Mouse (Mus musculus) hindbrain, embryonic 11.5 days (tissue): Measurements from ENCODE around the gene Grn. TPM values are rescaled to one million over a fixed set of nuclear protein-coding genes. Genes with fewer than 3 reads are reported as not detected.

Experiments used
- ATAC-seq: fragments of 200-750 bp; cut with Nextera tagmentation; 2 replicates; pipeline ENCODE4 v1.8.0; 2017; ENCODE audit warnings: mild to moderate bottlenecking, moderate TSS enrichment, moderate library complexity; ENCODE audit not compliant: low FRiP score
- DNase-seq: peaks from one replicate; pipeline ENCODE4 v3.0.0-alpha.2; 2015; ENCODE audit warnings: low spot score
- H3K27ac ChIP-seq: fragments of 300-500 bp; sonication (generic); 2 replicates; pipeline ENCODE4 v1.5.1; 2014; ENCODE audit warnings: mild to moderate bottlenecking, low read depth, low read length
- H3K27me3 ChIP-seq: fragments of 300-500 bp; sonication (generic); 2 replicates; pipeline ENCODE4 v1.6.1; 2014; ENCODE audit warnings: mild to moderate bottlenecking, low read length, moderate library complexity, mixed read lengths; ENCODE audit not compliant: control insufficient read depth, insufficient read depth
- H3K36me3 ChIP-seq: fragments of 300-500 bp; sonication (generic); 2 replicates; pipeline ENCODE4 v1.6.1; 2014; ENCODE audit warnings: mild to moderate bottlenecking, low read length, moderate library complexity, mixed read lengths; ENCODE audit not compliant: control insufficient read depth, insufficient read depth
- H3K4me1 ChIP-seq: fragments of 300-500 bp; sonication (generic); replicated peaks from 2 replicates; pipeline ENCODE4 v1.6.1; 2014; ENCODE audit warnings: low read length, mixed read lengths; ENCODE audit not compliant: control insufficient read depth, insufficient read depth
- H3K4me2 ChIP-seq: fragments of 300-500 bp; sonication (generic); replicated peaks from 2 replicates; pipeline ENCODE4 v1.6.1; 2014; ENCODE audit warnings: mild to moderate bottlenecking, low read depth, low read length
- H3K4me3 ChIP-seq: fragments of 300-500 bp; sonication (generic); 2 replicates; pipeline ENCODE4 v1.5.1; 2014; ENCODE audit warnings: low read depth, low read length
- H3K9ac ChIP-seq: fragments of 300-500 bp; sonication (generic); 2 replicates; pipeline ENCODE4 v1.6.1; 2014; ENCODE audit warnings: low read depth, low read length
- H3K9me3 ChIP-seq: fragments of 300-500 bp; sonication (generic); 2 replicates; pipeline ENCODE4 v1.6.1; 2016; ENCODE audit warnings: low read length; ENCODE audit not compliant: control insufficient read depth
- WGBS: fragments of 180-500 bp; shearing (Covaris S2); extraction: QIAGEN DNeasy Blood & Tissue Kit; methylation state at CpG from one replicate; pipeline ENCODE4 v1.1.7; 2014; 5-methylcytosine and 5-hydroxymethylcytosine counted together
- polyA plus RNA-seq: library from polyadenylated mRNA; unstranded; fragments of >200 nt; fragmentation: Nextera tagmentation; extraction: Ambion mirVana; gene quantifications from 2 replicates; pipeline ENCODE4 v1.2.1, GENCODE M21; 2014

The Grn gene
- polyA plus RNA-seq, 1 experiment from 2014 or later = 47.2 TPM

DNA sequence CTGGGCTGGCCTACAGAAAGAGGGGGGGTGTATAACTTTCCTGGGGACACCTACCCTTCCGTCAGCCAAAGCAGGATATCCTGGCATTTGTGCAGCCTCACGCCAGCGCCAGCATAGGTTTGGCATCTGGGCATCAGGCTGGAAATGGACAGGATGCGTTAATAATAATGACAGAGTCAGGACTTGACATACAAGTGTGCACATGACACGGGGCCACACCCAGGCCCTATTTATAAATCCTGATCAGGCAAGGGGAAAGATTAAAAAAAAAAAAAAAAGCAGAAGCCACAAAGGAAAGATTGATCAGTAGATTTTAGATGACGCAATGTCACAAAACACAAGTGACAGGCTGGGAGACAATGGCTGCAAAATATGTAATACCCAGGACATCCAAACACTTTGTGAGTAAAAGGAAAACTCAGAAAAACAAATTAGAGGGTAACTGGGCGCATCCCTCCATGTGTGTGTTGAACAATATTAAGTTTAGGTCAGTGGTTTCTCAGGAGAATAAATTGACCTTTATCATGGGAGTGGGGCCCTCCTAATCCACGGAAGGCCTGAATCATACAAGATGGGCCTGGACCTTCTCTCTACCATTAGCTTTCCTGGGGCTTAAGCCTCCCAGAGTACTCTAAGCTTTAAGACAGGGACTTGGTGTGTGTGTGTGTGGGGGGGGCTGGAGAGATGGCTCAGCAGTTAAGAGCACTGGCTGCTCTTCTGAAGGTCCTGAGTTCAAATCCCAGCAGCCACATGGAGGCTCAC, 4.4 kb upstream of the Grn start:
- Histone ChIP-seq H3K27ac (no peak overlapping the region), H3K36me3 (no peaks in the 10 kb centered on the region), H3K4me2 (no peak overlapping the region), H3K9me3 (no peaks in the 10 kb centered on the region), H3K27me3 (no peaks in the 10 kb centered on the region), H3K9ac (no peak overlapping the region), H3K4me1 (0 out of 2 replicates have a peak, but pooled peaks cover 5% of the 10 kb centered on the region), H3K4me3 (no peak overlapping the region)
- DNase-seq (no peak), ATAC-seq (no peak)
- 87% methylated on average over 8 of the region's 8 CpGs for WGBS

DNA sequence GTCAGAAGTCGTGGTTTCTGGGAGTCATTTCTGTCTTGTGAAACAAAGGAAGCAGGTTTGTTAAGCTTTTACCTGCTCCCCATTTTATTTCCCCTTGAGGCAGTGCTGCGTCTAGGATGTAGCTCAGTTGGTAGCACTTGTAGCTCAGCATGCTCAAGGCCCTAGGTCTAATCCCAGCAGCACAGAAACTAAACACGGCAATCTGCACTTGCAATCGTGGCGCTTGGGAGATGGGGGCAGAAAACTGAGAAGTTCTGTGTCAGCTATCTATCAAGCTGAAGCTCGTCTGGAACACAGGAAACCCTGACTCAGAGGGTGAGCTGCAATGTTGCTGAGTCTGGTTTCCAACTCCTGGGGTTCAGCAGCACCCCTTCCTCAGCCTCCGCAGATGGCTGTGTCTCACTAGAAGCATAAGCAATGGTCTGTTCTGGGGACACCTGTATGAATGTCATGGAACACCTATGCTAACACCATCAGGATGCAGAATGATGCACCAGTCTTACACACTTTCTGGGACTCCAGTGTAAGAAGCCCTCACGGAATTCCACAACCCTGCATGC, 1.1 kb upstream of the Grn start:
- Histone ChIP-seq H3K4me2 (no peak overlapping the region), H3K4me3 (no peak overlapping the region)

DNA sequence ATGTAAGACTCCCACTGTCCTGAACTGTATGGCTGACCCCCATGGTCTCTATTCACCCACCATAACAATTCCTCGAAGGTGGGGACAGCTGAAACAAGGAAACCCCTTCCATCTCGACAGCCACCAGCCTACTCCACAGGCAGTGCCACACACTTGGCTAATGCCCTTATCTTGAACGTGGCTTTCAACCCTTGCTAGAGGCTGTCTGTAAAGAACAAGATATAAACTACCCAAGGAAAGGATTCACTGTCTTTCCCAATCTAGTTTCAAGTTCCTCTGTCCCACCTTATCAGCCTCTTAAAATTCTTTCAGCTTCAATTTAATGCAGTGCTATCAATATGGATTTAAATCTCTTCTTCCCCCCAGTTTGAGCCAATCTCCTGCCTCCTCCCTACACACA, 564 bp upstream of the Grn start:
- no peaks in the 10 kb centered on the region for H3K9me3 ChIP-seq
- DNase-seq (no peak), ATAC-seq (no peak)
- peak overlapping the region; percentile 40 for H3K9ac ChIP-seq
- no peaks in the 10 kb centered on the region for H3K27me3 ChIP-seq
- H3K4me1 ChIP-seq = 0 out of 2 replicates have a peak, but pooled peaks cover 6% of the 10 kb centered on the region
- no peaks in the 10 kb centered on the region for H3K36me3 ChIP-seq
- peak overlapping the region; percentile 53; the same call in 1 of the 2 replicates for H3K4me3 ChIP-seq
- no peak overlapping the region for H3K27ac ChIP-seq
- peak overlapping the region; percentile 97 for H3K4me2 ChIP-seq
- WGBS = 52% methylated on average over 3 of the region's 3 CpGs

More for the DNA sequence above, 1.1 kb upstream of the Grn start:
- no peak overlapping the region for H3K9ac ChIP-seq
- ATAC-seq (no peak), DNase-seq (no peak)
- no peaks in the 10 kb centered on the region for H3K36me3 ChIP-seq
- no peaks in the 10 kb centered on the region for H3K27me3 ChIP-seq
- H3K4me1 ChIP-seq = 0 out of 2 replicates have a peak, but pooled peaks cover 6% of the 10 kb centered on the region
- 77% methylated on average over 8 of the region's 8 CpGs for WGBS
- no peaks in the 10 kb centered on the region for H3K9me3 ChIP-seq
- no peak overlapping the region for H3K27ac ChIP-seq

DNA sequence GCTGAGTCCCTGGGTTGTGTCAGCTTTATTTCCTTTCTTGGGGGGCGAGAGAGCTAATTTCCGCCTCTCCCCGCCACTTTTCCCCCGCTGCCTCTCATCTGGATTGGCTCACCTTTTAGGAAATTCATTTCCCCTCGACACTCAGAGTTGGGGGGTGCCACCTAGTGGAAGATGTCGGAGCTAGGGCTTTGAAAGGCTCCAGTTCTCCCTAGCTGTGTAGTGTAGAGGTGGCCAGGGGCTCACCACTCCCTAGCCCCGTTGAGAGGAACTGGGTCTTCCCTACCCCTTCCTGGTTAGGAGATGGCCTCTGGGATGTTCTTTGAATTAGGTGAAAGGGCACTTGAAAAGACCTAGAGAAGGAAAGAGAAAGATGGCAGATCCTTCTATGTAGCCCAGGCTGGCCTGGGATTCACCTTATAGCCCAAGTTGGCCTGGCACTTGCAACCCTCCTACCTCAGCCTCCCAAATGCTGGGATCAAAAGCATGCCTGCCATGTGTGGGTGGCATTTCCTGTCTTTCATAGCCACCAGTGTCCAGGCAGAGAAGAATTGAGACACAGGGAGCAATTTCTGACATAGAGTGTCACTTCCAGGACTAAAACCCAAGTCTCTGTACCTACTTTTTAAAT, 1.0 kb downstream of the Grn start:
- ATAC-seq = peak; percentile 39; the same call in 1 of the 2 replicates
- Histone ChIP-seq H3K36me3 (no peaks in the 10 kb centered on the region), H3K9me3 (no peaks in the 10 kb centered on the region), H3K4me3 (peak overlapping the region; percentile 53), H3K27ac (peak overlapping the region; percentile 24; the same call in 1 of the 2 replicates), H3K9ac (peak overlapping the region; percentile 50), H3K4me1 (0 out of 2 replicates have a peak, but pooled peaks cover 6% of the 10 kb centered on the region), H3K4me2 (peak overlapping the region; percentile 97), H3K27me3 (no peaks in the 10 kb centered on the region)
- peak; percentile 87 for DNase-seq
- 2% methylated on average over 7 of the region's 7 CpGs for WGBS

DNA sequence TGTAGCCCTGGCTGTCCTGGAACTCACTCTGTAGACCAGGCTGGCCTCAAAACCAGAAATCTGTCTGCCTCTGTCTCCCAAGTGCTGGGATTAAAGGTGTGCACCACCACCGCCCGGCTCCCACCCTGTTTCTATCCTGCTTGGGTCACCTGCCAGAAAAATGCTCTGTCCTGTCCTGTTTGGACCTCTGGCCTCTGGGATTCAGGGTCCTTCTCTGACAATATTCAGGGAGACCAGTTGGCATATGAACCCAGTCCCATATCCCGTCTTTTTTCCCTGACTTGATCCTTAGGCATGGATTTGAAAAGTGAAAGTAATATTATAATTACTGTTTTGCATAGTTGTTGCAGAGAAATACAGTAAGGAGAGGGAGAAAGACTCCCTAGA, 1.6 kb downstream of the Grn start:
- Histone ChIP-seq H3K27ac (no peak overlapping the region), H3K4me3 (no peak overlapping the region), H3K27me3 (no peaks in the 10 kb centered on the region), H3K9ac (no peak overlapping the region), H3K4me1 (0 out of 2 replicates have a peak, but pooled peaks cover 6% of the 10 kb centered on the region), H3K36me3 (no peaks in the 10 kb centered on the region), H3K4me2 (no peak overlapping the region), H3K9me3 (no peaks in the 10 kb centered on the region)
- WGBS = 81% methylated on average over 3 of the region's 3 CpGs
- ATAC-seq (no peak), DNase-seq (no peak)

DNA sequence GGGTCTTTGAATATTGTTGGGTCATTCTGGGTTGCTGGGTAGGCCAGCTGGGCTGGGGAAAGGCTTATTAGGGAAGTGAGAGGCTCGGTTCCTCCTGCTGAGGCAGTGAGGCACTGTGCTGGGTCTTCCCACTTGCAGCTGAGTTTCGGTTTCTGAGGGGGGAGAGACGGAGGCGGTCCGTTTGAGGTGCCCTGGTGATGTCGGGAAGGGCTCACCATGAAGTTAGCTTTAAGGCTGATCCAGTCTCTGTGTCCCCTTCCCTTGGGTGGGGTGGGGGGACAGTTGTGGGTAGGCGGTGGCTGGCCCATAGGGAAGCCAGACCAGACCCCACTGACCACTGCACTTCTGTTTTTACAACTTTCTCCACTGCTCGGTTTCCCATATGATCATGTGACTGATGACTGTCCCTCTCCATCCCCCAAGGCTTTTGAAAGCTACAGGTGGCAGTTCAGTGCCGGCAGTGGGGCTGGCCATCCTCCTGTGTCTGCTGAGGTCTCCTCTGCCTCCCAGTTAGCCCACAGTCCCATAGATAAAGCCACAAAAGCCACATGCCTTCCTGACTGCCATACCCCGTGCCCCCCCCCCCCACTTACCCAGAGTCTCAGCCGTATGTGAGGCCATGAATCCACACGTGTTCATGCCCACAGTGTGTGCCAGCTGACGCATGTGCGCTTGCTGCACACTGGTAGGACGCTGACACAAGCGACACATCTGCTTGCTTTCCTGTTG, 2.2 kb downstream of the Grn start:
- H3K4me3 ChIP-seq = no peak overlapping the region

DNA sequence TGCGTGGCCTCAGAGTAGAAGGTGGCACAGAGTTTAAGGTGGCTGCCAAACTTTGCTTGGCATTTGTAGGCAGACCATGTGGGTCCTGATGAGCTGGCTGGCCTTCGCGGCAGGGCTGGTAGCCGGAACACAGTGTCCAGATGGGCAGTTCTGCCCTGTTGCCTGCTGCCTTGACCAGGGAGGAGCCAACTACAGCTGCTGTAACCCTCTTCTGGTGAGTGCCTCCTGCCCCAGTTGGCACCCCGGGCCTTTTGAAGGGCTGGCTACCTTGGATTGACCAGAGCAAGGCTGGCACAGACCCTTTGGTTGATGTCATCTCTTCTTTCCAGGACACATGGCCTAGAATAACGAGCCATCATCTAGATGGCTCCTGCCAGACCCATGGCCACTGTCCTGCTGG, 2.8 kb downstream of the Grn start:
- DNase-seq = no peak
- Histone ChIP-seq H3K4me1 (peaks cover 16% of the 10 kb centered on the region), H3K9ac (no peak overlapping the region), H3K27me3 (no peaks in the 10 kb centered on the region), H3K4me3 (no peak overlapping the region), H3K36me3 (no peaks in the 10 kb centered on the region), H3K4me2 (no peak overlapping the region), H3K27ac (no peak overlapping the region), H3K9me3 (no peaks in the 10 kb centered on the region)
- 94% methylated on average over 6 of the region's 6 CpGs for WGBS
- ATAC-seq = no peak

More for the DNA sequence above, 2.2 kb downstream of the Grn start:
- H3K36me3 ChIP-seq = no peaks in the 10 kb centered on the region
- H3K9me3 ChIP-seq = no peaks in the 10 kb centered on the region
- H3K4me1 ChIP-seq = peaks cover 10% of the 10 kb centered on the region
- no peak overlapping the region for H3K27ac ChIP-seq
- ATAC-seq (no peak), DNase-seq (no peak)
- H3K9ac ChIP-seq = no peak overlapping the region
- no peak overlapping the region for H3K4me2 ChIP-seq
- H3K27me3 ChIP-seq = no peaks in the 10 kb centered on the region
- 66% methylated on average over 16 of the region's 16 CpGs for WGBS

DNA sequence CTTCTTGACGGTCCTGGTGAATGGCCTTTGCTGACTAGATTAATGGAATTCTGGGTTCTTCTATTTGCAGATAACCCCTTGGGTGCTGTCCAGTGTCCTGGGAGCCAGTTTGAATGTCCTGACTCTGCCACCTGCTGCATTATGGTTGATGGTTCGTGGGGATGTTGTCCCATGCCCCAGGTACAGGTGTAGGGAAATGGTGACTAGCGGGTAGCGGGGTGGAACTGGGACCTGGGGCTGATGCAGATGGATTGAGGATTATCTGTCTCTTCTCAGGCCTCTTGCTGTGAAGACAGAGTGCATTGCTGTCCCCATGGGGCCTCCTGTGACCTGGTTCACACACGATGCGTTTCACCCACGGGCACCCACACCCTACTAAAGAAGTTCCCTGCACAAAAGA, 3.8 kb downstream of the Grn start:
- Histone ChIP-seq H3K27me3 (no peaks in the 10 kb centered on the region; the same call in 1 of the 2 replicates), H3K27ac (no peak overlapping the region), H3K4me2 (no peak overlapping the region), H3K36me3 (no peaks in the 10 kb centered on the region), H3K9me3 (no peaks in the 10 kb centered on the region), H3K4me3 (no peak overlapping the region), H3K4me1 (peaks cover 22% of the 10 kb centered on the region), H3K9ac (no peak overlapping the region)
- no peak for DNase-seq
- no peak for ATAC-seq
- WGBS = 89% methylated on average over 7 of the region's 7 CpGs
